Mouse (Mus musculus): ENCODE data around the gene D13Ertd608e.
"Not testable (repeated sequence)": the region's sequence is repeated elsewhere in the genome, so short reads cannot be mapped to it uniquely, and the experiment has no call there.

The D13Ertd608e gene

DNA sequence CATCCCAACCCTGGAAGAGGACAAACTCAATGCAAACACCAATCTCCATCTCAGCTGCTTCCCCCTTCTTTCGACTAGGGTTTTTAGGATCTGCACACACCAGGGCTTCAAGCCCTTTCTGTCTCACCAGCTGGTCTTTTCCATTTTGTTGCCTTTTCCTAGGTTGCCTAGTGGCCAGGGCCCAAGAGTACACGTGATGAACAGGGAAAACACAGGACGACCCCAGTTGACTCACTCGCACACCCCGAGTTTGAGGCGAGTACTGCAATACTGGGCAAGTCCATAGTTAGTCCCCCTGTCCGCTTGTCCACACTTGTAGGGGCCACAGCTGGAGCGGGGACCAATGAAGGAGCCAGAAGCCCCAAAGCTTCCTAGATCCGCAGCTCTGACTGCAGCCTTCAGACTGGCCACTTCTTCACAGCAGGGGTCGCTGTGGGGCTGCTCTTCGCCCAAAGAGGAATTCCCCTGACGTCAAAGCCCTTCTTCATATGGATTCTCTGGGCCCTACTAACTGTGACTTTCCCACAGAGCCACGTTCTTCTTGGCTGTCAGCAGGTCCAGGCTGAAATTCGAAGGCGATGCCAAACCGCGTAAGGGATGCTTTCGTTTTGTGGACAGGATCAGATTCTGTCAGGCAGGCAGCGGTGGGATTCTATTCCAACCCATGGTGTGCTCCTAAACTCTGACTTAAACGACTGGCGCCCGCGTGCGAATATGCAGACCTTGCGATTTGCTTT lies at the start of gene D13Ertd608e:
Gene D13Ertd608e, plus strand, starts transcription at position 687 of the 737 bp plus-strand sequence.
- peak; percentile 29 for DNase-seq (ENCODE audit: low spot score)

DNA sequence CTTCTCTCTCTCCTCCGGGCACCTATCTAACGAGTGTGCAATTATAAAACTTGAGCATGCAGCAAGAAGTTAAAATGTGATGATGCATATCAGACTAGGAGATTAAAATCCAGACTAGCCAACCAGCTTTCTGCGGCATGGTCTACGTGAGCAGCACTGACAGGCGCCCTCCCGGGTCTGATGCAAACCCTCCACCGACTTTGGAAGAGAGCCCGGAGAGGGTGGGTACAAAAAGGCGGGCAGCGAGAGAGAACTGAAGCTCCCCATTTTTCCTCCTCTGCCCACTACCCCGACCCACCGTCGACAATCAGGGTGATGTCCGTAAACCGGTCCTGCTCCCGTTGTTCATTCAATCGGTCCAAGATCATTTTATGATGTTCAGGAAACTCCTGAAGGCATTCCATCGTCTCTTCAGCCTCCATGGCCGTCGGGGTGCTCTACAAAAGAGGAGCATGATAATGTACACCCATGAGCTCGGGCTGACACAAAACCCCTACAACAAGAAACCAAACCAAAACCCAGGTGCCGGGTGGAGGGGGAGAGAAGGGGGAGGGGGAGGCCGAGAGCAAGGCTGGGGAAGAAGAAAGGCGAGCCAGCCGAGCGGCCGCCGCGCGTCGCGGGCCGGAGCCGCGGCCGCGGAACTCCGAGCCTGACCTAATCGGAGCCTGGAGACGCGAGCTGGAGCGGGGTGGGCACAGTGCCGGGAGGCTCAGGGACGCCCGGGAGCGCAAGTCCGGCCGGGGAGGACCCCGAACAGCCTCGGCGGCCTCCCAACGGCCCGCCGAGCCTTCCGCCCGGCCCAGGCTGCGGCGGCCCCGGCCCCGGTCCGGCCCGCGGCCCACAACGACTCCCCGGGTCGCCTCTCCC lies 45.7 kb upstream of the D13Ertd608e start:
- peak; percentile 66 for DNase-seq (ENCODE audit: low spot score)

DNA sequence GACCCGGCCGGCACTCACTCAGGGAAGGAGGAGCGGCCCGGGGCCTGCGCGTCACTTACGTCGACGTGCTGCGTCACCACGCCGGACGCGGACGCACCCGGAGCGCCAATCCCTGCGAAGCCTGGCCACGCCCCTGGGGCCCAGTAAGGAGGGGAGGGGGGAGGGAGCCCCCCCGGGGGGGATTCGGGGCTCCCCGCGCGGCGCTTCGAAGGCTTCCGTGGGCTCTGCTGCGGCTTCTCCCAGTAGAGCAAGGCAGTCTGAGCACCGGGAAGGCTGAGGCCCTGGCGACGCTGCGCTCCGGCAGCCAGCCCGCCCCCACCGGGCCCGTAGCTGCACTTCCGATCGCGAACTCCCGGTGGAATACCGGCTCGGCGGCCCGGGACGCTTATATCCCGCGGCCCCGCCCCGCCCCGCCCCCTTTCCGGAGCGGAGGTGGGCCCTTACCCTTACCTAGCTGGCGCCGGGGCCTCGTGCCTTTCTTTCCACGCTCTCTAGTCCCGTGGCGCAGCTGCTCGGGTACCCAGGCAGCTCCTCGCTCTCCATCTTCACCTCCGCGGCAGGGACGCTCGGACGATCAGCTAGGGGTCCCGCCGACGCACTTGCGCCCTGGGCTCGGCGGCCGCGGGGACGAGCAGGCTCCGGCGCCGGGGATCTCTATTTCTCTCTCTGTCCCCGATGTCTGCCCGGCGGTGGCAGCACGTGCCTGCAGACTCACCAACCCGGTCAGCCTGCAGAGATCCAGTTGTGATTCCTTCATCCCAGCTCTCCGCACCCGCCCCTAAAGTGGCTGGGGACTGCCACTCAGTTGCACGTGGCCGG lies 44.8 kb upstream of the D13Ertd608e start, which contains the start of gene Zfp131:
Gene Zfp131, minus strand, starts transcription at position 129 of the 819 bp plus-strand sequence.
- peak; percentile 94 for DNase-seq (ENCODE audit: low spot score)

DNA sequence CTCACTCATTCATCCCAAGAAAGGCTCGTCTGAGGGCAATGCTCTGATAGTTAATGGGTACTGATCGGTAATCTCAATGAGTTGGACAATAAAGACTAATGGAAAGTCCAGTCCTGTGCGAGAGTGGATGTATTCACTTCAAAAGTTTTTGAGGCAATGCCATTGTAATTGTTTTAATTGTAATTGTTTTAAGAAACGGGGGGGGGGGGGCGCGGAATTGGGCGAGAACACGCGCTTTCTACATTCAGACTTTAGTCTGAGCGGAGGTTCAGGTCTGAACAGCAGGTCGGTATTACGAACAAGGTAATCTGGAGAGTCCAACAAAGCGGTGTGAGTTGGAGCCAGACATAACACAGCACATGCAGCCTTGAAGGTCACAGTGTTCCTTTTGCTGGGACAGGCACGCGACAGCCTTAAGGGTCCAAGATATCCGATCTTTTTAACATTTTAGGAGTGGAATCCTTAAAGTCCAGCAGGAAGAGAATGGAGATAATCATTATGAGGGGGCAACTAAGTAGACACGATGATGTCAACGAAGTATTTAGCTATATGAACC lies 44.1 kb upstream of the D13Ertd608e start:
- DNase-seq (ENCODE audit: low spot score): no peak

DNA sequence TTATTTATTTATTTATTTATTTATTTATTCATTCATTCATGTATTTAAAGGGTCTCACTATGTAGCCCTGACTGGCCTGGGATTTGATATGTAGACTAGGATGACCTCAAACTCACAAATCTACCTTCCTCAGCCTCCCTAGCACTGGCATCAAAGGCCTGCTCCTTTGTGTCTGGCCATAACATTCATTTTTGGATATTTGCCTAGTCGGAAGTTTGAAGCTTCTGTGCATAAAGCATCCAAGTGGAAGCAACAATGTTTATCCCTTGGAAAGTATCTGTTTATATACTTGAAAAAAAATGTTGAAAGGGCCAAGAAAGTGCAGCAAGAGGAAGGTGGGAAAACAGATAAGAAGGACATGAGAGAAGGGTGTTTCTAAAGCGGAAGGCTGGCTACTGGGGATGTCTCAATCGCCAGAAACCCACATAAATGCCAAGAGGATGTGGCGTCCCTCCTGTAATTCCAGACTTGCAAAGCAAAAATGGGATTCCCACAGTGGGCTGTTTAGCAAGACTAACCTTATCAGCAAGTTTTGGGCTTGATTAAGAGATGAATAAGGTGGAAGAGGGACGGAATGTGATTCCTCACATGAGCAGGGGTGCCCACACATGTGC lies 42.9 kb upstream of the D13Ertd608e start:
- DNase-seq (ENCODE audit: low spot score): no peak

DNA sequence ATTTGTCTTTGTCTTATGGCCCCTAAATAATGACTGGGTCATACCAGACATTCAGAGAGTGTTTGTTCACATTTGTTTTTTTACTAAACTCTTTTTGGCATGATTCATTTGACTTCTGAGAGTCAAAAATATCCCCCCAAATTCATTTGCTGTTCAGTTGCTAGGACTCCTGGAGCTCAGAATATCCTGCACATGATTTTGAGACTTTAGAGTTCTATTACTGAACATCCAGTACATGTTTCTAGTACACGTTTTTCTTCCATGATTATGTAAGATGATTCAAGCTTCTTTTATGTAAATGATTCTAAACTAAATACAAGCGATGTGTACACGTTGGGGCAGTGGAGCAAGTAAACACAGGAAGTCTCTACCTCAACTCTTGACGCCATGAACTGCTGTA lies 38.1 kb upstream of the D13Ertd608e start:
- DNase-seq (ENCODE audit: low spot score): no peak

DNA sequence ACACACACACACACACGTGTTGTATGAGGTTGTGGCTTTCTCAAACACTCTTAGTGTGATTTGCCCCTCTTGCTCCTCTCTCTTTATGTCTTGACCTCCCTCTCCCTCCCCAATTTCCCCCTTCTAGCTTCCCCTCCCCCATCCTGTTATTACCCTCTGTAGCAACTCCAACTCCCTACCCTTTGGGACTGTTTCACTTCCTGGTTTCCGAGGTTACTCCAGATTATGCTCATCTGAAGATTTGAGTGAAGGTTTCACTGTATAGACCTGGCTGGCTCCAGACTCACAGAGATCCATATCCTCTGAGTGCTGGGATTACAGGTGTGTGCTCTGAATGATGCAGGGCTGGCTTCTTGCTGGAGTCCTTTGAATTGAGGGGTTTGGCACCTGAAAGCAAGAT lies 26.9 kb upstream of the D13Ertd608e start:
- no peak for DNase-seq (ENCODE audit: low spot score)

DNA sequence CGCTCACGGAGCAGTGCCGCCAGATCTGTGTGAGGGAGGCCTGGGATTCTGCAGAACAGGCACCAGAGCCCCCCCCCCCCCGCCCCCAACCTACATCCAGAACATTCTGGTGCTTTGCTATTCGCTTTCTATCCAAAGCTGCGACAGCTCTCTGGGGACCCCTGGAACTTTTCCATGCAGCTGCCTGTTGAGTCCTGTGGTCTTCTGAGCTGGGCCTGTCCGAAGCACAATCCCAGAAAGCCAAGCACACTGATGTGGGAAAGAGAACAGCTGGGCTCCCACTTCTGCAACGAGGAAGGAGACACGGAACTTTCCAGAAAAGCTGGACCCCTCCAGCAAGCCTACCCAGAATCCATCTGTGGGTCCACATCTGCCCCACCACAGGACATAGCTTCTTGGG lies 25.8 kb upstream of the D13Ertd608e start:
- no peak for DNase-seq (ENCODE audit: low spot score)

DNA sequence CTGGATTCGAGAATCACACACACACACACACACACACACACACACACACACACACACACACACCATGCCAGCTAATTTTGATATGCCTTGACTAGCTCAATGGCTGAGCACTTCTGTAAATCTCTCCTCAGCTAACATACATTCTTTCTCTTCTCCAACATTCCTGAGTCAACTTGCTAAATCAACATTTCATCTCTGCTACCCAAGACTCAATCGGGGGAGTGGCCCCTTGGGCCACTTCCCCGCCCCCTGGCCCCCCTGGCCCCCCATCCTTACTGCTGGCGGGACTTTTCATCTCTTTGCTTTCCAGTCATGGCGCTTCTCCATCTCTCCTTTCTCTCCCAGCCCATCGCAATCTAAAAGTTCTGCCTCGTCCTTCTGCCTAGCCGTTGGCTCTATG lies 19.0 kb upstream of the D13Ertd608e start:
- no peak for DNase-seq (ENCODE audit: low spot score)

DNA sequence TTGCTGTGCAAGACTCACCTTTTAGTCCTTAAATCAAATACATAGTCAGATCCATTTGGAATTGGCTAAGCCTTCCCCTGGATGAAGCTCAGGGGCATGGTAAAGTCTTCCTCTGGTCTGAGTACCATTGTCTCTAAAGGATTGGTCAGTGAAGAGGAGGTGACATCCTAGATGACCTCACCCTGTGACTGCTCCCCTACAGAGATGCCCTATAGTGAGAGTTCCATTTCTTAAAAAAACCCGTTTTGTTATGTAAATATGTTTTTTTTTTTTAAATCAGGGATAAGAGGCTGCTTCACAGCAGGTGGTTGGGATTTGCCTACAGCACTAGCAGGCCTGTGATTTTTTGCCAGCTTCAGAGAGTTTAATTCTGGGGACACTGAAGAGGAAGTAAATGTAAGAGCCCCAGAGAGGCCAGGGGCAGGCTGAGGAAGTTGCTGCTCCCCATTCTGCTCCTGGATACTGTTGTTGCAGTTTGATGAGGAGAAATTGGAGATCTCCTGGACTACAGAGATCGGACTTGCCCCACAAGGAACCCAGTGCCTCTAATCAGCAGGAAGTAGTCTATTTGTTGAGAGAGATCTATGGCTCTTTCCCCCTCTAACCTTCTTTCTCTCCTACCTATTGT lies 18.1 kb upstream of the D13Ertd608e start:
- DNase-seq (ENCODE audit: low spot score): no peak

DNA sequence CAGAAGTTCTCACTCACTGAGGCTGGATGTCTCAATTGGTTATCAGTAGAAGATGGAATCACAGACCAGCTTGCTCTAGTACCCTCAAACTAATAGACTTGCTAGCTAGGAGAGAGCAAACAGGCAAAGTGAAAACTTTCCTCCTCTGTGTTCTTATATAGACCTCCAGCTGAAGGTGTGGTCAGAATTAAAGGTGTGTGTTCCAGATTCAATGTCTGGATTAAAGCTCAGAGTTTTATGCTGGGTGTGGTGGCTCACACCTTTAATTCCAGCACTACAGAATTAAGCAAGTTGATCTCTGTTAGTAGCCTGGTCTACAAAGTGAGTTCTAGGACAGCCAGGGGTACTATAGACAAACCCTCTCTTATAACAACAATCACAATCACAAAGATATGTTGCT lies 5.7 kb upstream of the D13Ertd608e start, which contains the start of gene AF067063:
Gene AF067063, minus strand, starts transcription at position 101 of the 400 bp plus-strand sequence.
- DNase-seq (ENCODE audit: low spot score): not testable (repeated sequence)

DNA sequence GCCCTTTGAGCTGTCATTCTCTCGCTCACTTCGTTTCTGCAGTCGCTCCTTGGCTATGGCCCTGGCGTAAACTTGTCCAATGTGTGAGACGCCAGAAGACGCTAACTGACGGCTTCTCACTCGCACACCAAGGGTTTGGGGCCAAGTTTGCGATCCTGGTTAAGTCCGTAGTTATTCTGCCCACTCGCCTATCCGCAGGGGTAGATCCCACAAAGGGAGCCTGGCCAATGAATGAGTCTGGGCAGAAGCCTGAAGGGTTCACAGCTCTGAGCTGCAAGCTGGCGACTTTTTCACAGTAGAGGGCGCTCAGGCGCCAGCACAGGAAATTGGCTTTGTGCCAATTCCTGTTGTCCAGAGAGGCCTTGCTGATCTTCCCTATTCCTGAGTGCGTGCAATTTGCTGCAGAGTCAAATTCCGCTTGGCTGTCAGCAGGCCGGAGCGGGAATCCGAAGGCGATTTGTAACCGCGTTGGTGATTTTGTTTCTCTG lies 562 bp downstream of the D13Ertd608e start:
- peak; percentile 4 for DNase-seq (ENCODE audit: low spot score)

DNA sequence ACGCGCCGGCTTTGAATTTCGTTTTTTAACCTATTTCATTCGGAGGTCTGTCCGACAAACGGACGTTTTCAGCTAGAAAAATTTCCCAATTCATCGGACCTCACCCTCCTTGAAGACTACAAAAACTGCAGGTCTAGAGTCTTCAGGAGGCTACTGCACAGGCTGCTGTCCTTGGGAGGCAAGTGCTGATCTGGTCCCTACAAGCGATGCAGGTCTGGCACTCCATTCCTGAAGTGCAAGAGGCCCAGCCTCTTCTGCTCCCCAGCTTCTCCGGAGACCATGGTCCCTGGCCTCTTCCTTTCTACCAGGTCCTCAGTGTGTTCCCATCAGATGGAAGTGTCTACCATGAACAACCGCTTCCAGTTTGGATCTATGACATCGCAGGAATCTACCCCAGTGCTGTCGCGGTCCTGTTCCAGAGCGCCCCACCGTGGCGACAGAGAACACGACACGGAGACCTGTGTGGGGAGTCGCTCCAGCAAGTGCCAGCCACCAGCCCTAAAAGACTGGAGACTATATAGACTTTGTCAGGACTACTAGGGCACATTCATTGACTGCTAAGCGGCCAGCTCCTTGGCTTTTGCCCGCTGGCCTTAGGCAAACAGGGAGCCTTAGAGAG lies 2.0 kb downstream of the D13Ertd608e start:
- peak; percentile 34 for DNase-seq (ENCODE audit: low spot score)

DNA sequence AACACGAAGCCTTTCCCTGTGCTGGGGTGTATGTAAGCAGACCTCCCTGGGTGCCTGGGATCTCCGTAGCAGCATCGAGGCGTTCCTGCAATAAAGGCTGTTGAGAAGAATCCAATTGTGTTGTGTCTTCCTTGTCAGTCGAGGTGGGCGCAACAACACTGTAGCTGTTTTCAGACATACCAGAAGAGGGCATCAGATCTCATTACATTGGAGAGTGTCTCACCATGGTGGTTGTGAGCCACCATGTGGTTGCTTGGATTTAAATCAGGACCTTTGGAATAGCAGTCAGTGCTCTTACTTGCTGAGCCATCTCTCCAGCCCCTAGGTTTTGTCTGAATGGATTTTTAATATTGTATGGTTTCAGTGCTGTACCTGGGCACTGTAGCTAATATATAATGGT lies 4.2 kb downstream of the D13Ertd608e start:
- DNase-seq (ENCODE audit: low spot score): not testable (repeated sequence)

DNA sequence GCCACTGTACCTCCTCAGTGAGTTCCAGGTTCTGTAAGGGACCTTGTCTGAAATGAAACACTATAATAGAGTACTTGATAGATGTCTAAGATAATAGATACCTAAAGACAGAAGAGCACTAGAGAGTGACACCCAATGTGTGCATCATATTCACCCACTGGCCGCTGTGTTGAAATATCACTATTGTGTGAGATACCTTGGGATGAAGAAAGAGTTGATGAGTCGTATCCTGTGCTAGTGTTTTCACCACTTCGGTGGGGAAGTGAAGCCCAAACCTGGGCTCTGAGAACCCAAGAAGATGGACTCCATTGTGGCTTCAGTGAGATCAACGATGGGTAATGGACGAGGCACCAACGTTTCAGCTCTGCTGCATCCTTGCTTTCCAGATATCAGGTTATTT lies 26.6 kb downstream of the D13Ertd608e start:
- DNase-seq (ENCODE audit: low spot score): not testable (repeated sequence)

DNA sequence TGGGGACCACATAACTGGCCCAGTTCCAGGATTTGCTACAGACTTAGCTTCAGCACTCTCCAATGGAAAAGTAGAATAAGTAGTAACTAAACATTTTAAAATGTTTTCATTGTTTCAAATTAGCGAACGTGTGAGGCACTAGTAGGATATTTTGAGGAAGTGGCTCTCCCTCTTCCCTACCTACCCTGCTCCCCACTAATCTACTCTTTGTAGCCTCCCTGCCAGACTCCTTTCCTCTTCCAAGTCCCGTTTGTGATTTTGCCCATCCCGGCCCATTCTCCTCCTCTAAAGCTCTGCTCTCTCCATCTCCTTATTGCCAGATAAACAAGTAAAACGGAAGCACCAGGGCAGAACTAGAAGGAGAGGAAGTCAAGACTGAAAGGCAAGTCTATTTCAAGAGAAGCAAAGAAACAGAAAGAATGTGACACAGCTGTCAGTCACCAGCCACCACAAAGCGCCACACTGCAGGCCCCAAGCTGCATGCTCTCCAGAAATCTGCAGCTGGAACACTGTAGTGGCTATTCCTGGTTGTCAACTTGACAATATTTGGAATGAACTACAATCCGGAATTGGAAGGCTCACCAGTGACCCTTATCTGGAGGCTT lies 28.7 kb downstream of the D13Ertd608e start:
- DNase-seq (ENCODE audit: low spot score): not testable (repeated sequence)

DNA sequence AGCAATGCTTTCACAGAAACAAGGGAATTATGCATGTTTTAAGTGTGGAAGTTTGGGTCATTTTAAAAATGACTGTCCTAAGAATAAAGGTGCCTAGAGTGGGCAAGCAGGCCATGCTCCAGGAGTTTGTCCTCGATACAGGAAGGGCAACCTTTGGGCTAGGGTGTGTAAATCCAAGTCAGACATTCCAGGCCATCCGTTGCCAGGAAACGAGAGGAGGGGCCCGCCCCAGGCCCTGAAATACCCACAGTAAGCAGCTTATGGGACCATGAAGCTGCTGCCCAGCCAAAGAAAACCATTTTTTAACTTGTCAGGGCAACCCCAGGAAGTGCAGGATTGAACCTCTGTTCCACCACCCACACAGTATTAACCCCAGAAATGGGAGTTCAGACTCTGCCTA lies 51.1 kb downstream of the D13Ertd608e start:
- not testable (repeated sequence) for DNase-seq (ENCODE audit: low spot score)

DNA sequence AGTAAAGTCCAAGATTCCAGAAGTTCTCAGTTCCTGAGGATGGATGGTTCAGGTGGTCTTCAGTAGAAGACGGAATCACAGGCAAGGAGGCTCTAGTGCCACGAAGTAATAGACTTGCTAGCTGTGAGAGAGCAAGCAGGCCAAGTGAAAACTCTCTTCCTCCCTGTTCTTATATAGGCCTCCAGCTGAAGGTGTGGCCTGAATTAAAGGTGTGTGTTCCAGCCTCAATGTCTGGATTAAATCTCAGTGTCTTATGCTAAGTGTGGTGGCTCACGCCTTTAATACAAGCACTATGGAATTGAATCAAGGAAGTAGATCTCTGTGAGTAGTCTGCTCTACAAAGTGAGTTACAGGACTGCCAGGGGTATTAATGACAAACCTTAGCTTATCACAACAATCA lies 58.9 kb downstream of the D13Ertd608e start, which contains the start of gene Tcstv1:
Gene Tcstv1, minus strand, starts transcription at position 101 of the 400 bp plus-strand sequence.
- DNase-seq (ENCODE audit: low spot score): not testable (repeated sequence)

Measured in layer of hippocampus, adult 11-12 months (tissue).